Mouse (Mus musculus) neural tube, embryonic 12.5 days (tissue): ENCODE data around the gene Vars. TPM values are rescaled to one million over a fixed set of nuclear protein-coding genes. Genes with fewer than 3 reads are reported as not detected.
"Not testable (repeated sequence)": the region's sequence is repeated elsewhere in the genome, so short reads cannot be mapped to it uniquely, and the experiment has no call there.

ENCODE experiments used
- ATAC-seq: fragments of 200-750 bp; cut with Nextera tagmentation; 2 replicates; pipeline ENCODE4 v1.8.0; 2017; ENCODE audit warnings: low read depth, mild to moderate bottlenecking, moderate TSS enrichment, moderate library complexity; ENCODE audit not compliant: low FRiP score
- H3K27ac ChIP-seq: fragments of 300-500 bp; sonication (generic); 2 replicates; pipeline ENCODE4 v1.5.1; 2016
- H3K27me3 ChIP-seq: fragments of 300-500 bp; sonication (generic); replicated peaks from 2 replicates; pipeline ENCODE4 v1.6.1; 2016; ENCODE audit warnings: mild to moderate bottlenecking
- H3K36me3 ChIP-seq: fragments of 300-500 bp; sonication (generic); 2 replicates; pipeline ENCODE4 v1.6.1; 2016; ENCODE audit warnings: mild to moderate bottlenecking
- H3K4me1 ChIP-seq: fragments of 300-500 bp; sonication (generic); 2 replicates; pipeline ENCODE4 v1.6.1; 2016
- H3K4me2 ChIP-seq: fragments of 300-500 bp; sonication (generic); replicated peaks from 2 replicates; pipeline ENCODE4 v1.6.1; 2016; ENCODE audit warnings: mild to moderate bottlenecking
- H3K4me3 ChIP-seq: fragments of 300-500 bp; sonication (generic); 2 replicates; pipeline ENCODE4 v1.5.1; 2016
- H3K9ac ChIP-seq: fragments of 300-500 bp; sonication (generic); 2 replicates; pipeline ENCODE4 v1.6.1; 2016; ENCODE audit warnings: mild to moderate bottlenecking
- H3K9me3 ChIP-seq: fragments of 300-500 bp; sonication (generic); 2 replicates; pipeline ENCODE4 v1.6.1; 2016; ENCODE audit warnings: mild to moderate bottlenecking
- WGBS: fragments of 180-500 bp; shearing (Covaris S2); methylation state at CpG from one replicate; pipeline ENCODE4 v1.1.7; 2016; 5-methylcytosine and 5-hydroxymethylcytosine counted together
- polyA plus RNA-seq: library from polyadenylated mRNA; unstranded; fragments of >200 nt; fragmentation: Nextera tagmentation; extraction: Ambion mirVana; gene quantifications from 2 replicates; pipeline ENCODE4 v1.2.1, GENCODE M21; 2016

The Vars gene
- polyA plus RNA-seq, 1 experiment from 2014 or later, result 118 TPM

DNA sequence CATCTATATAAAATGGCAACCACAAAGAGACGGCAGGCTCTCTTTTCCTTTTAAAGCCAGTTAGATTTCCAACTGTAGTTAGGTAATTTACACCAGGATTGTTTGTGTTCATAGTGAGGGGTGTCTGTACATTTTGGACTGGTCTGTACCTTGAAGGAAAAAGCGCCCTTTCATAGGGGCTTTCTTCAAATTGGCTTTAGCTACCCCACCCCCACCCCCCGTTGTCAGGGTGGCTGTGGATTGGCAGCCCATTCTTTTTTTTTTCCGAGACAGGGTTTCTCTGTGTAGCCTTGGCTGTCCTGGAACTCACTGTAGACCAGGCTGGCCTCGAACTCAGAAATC lies 3.7 kb upstream of the Vars start:
- Histone ChIP-seq H3K36me3 (peaks cover 13% of the 10 kb centered on the region; the same call in 1 of the 2 replicates), H3K9me3 (no peaks in the 10 kb centered on the region), H3K4me3 (no peak overlapping the region), H3K27ac (no peak overlapping the region), H3K27me3 (no peaks in the 10 kb centered on the region), H3K4me2 (no peak overlapping the region), H3K4me1 (peaks cover 16% of the 10 kb centered on the region), H3K9ac (no peak overlapping the region)
- 81% methylated on average over 5 of the region's 5 CpGs for WGBS
- no peak for ATAC-seq

DNA sequence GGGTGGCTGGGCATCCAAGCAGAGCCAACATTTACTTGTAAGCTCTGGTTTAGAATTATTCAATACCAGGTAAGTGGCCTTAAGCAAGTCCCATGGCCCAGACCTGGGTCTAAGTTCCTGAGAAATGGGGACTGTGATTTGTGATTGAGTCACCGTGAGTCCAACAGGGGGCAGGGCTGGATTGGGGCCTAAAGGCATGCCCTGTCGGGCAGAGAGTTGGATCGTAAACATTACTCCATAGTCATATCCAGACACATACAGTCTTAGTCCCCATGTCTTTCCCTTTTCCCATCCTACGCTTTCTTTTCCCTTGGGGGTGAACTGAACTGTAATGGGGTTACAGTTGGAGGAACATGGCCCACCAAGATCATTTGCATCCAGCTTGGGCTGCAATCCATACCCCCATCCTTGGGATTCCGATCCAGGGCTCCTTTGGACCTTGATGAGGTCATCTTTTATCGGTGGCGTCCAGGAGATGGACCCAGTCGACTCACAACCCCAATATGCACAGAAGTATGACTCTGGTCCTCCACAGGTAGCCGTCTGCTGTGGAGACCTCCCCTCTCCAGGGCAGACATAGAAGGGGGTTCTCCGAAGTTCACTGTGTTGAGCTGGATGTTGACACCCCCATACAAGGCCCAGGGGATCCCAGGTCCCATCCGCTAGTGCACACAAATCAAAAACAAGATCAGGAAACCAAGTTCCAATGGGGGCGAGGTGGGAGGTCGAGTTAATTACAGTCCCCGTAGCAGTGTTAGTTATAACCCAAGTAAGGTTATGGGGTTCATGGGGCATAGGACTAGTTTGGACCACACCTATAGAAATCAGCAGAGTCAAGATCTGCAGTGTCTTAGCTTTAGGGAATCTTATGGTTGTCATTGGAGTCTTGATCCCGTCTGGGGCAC lies 2.0 kb upstream of the Vars start:
- peaks cover 13% of the 10 kb centered on the region; the same call in 1 of the 2 replicates for H3K36me3 ChIP-seq
- peak overlapping the region; percentile 97 for H3K4me2 ChIP-seq
- H3K27ac ChIP-seq, result no peak overlapping the region
- ATAC-seq, result no peak
- peaks cover 29% of the 10 kb centered on the region for H3K4me1 ChIP-seq
- no peak overlapping the region for H3K9ac ChIP-seq
- no peaks in the 10 kb centered on the region for H3K9me3 ChIP-seq
- WGBS, result 93% methylated on average over 15 of the region's 15 CpGs
- H3K4me3 ChIP-seq, result no peak overlapping the region
- no peaks in the 10 kb centered on the region for H3K27me3 ChIP-seq

DNA sequence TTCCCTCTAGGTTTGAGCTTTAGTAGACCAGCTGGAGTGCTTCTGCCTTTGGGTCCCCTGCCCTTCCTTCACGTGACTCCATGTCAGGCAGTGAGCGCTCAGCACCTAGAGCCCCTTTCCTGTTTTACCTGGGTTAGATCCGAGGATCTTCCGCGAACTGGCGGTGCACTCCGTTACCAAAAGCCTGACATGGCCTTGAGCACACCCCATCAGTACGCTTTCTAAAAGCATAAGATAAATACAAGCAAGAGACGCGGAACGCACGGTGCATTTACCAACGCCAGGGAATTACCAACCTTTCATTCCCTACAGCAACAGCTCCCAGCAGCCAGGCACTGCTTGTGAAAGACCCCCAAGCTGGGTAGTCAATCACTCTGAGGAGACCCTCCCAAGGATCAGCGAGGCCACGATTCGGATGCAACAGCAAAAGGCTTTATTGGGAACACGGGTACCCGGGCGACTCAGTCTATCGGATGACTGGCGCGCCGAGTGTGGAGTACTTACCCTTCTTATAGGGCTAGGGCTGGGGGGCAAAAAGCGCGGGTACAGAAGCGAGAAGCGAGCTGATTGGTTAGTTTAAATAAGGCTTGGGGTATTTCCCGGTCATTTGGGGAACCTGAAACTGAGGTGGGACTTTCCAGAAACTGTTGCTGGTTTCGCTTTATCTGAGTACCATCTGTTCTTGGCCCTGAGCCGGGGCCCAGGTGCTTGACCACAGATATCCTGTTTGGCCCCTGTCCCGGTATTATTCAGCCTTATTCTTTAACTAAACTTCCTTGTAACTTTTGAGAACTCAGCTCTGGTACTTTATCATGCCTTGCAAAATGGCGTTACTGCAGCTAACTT lies 693 bp upstream of the Vars start:
- ATAC-seq, H3K9me3 ChIP-seq, H3K27me3 ChIP-seq: not testable (repeated sequence)
- Histone ChIP-seq H3K36me3 (peaks cover 25% of the 10 kb centered on the region), H3K9ac (peak overlapping the region; percentile 96), H3K4me3 (peak overlapping the region; percentile 95), H3K27ac (peak overlapping the region; percentile 94; the same call in 1 of the 2 replicates), H3K4me1 (peaks cover 29% of the 10 kb centered on the region), H3K4me2 (peak overlapping the region; percentile 97)
- WGBS, result 26% methylated on average over 29 of the region's 32 CpGs

DNA sequence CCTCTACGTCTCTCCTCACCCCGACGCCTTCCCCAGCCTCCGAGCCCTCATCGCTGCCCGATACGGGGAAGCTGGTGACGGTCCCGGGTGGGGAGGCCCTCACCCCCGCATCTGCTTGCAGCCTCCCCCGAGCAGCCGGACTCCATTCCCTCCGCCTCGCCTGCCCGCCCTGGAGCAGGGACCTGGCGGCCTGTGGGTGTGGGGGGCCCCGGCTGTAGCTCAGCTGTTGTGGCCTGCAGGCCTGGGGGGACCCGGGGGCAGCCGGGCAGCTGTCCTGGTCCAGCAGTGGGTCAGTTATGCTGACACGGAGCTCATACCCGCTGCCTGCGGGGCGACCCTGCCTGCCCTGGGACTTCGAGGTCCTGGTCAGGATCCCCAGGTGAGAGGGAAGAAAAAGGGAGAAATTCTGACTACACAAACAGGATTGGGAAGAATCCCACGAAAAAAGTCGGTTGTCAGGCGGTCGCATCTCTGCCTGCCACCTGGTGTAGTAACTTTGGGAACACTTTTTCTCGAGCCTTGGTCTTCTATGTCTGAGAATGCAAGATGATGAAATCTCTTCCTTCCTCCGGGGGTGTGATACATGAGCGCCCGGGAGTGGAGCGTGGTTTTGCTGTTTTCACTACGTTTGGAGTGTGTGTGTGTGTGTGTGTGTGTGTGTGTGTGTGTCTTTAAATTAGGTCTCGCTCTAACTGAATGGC lies 815 bp downstream of the Vars start:
- 0 out of 2 replicates have a peak, but pooled peaks have one; percentile 13 for ATAC-seq
- Histone ChIP-seq H3K27ac (peak overlapping the region; percentile 94; the same call in 1 of the 2 replicates), H3K9ac (peak overlapping the region; percentile 96), H3K9me3 (no peaks in the 10 kb centered on the region), H3K27me3 (no peaks in the 10 kb centered on the region), H3K4me3 (peak overlapping the region; percentile 95), H3K36me3 (peaks cover 37% of the 10 kb centered on the region), H3K4me2 (peak overlapping the region; percentile 97), H3K4me1 (peaks cover 29% of the 10 kb centered on the region)
- WGBS, result under 1% methylated on average over 35 of the region's 35 CpGs

DNA sequence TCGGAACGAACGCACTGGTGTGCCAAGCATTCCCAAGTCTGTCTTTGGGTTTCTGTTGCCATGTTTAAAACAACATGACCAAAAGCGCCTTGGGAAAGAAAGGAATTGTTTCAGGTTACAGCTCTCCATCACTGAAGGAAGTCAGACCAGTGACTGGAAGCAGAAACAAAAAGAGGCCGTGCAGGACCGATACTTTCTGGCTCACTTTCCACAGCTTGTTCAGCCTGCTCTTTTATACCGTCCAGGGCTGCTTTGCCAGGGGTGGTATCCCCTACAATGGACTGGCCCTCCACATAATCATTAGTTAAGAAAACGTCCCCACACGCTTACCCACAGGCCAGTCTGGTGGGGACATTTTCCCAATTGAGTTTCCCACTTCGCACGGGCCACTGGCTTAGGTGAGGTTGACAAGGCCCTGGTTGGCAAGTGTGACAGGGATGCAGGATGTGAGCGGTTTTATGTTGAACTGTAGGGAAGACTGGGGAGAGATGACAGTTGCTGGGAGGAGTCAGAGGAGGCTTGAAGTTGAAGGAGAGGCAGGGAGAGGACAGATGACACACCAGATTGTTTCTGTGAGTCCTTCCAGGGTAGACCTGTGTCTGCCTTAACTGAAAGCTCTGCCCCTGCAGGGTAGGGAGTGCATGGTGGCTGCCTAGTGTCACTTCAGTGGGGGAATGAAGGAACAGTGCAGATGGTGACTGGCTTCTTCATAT lies 1.5 kb downstream of the Vars start:
- Histone ChIP-seq H3K4me3 (peak overlapping the region; percentile 95), H3K4me2 (peak overlapping the region; percentile 97), H3K36me3 (peaks cover 42% of the 10 kb centered on the region), H3K9me3 (no peaks in the 10 kb centered on the region), H3K4me1 (peaks cover 29% of the 10 kb centered on the region), H3K9ac (peak overlapping the region; percentile 96), H3K27ac (no peak overlapping the region), H3K27me3 (no peaks in the 10 kb centered on the region)
- ATAC-seq, result no peak
- 11% methylated on average over 12 of the region's 12 CpGs for WGBS

DNA sequence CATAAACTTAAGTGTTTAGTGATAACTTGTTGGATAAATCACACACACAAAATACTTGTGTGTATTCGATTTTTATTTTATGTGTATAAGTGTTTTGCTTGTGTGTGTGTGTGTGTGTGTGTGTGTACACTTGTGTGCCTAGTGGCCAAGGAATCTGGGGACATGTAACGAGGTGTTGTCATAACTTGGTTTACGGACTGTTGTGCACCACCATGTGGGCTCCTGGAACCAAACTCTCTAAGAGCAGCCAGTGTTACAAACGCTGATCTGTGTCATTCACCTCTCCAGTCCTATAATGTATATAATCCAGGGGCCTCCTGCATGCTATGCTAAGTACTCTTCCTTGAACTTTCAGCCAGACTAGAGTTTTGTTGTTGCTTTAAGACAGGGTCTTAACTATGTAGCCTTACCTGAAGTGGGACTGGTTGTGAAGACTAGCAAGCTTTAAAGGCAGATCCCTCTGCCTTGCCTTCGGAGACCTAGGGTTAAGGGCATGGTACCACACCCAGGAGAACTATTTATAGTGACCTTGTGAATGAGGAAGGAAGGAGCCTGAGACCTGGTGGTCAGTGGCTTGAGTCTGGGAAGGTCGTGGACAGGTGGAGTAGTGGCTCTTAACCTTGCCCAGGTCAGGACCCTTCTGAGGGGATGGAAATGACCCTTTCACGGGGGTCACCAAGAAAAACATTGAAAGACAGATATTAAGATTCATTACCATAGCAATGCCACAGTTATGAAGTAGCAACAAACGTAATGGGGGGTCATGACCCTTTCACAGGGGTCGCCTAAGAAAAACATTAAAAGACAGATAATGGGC lies 2.4 kb downstream of the Vars start:
- H3K4me3 ChIP-seq, result no peak overlapping the region
- no peaks in the 10 kb centered on the region for H3K27me3 ChIP-seq
- peaks cover 29% of the 10 kb centered on the region for H3K4me1 ChIP-seq
- WGBS, result 74% methylated on average over 9 of the region's 9 CpGs
- H3K27ac ChIP-seq, result no peak overlapping the region
- no peaks in the 10 kb centered on the region for H3K9me3 ChIP-seq
- peak overlapping the region; percentile 97 for H3K4me2 ChIP-seq
- H3K36me3 ChIP-seq, result peaks cover 45% of the 10 kb centered on the region
- H3K9ac ChIP-seq, result no peak overlapping the region; the same call in 1 of the 2 replicates
- no peak for ATAC-seq

DNA sequence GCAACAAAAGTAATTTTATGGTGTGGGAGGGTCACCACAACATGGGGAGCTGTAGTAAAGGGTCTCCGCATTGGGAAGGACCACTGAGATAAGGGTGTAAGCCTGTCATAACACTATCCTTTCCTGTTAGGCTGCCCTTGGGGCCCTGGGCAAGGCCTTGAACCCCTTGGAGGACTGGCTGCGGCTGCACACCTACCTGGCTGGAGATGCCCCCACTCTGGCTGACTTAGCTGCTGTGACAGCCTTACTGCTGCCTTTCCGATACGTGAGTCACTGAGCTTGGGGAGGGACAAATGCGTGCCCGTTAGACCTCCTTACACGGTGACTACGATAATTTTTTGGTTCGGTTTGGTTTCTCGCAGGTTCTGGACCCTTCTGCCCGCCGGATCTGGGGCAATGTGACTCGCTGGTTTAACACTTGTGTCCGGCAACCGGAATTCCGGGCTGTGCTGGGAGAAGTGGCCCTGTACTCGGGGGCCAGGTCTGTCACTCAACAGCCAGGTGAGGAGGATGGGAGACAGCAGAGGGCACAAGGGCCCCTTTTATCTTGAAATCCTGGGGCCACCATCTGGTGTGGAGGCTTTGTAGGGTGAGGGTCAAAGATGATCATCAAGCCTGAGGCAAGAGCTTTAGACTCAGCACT lies 3.4 kb downstream of the Vars start:
- no peak overlapping the region for H3K27ac ChIP-seq
- ATAC-seq, result no peak
- WGBS, result 97% methylated on average over 17 of the region's 17 CpGs

DNA sequence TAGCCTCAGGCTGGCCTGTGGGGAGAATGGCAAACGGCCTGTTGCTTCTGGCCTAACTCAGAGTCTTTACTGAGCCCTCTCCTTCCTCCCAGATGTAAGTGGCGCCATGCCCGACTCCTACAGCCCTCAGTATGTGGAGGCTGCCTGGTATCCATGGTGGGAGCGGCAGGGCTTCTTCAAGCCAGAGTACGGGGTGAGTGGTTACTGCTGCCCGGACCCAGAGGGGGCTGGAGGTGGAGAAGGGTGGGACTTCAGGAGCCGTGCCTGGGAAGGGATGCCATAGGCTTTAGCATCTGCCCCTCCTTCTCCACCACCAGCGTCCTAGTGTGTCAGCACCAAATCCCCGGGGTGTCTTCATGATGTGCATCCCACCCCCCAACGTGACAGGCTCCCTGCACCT lies 4.4 kb downstream of the Vars start:
- no peak overlapping the region for H3K4me3 ChIP-seq
- no peak overlapping the region for H3K9ac ChIP-seq
- H3K27ac ChIP-seq, result no peak overlapping the region
- peaks cover 59% of the 10 kb centered on the region for H3K36me3 ChIP-seq
- no peak for ATAC-seq
- no peak overlapping the region for H3K4me2 ChIP-seq
- no peaks in the 10 kb centered on the region for H3K9me3 ChIP-seq
- 91% methylated on average over 10 of the region's 10 CpGs for WGBS
- H3K4me1 ChIP-seq, result peaks cover 22% of the 10 kb centered on the region
- H3K27me3 ChIP-seq, result no peaks in the 10 kb centered on the region

More for the DNA sequence above, 3.4 kb downstream of the Vars start:
- Histone ChIP-seq H3K9me3 (no peaks in the 10 kb centered on the region), H3K36me3 (peaks cover 50% of the 10 kb centered on the region), H3K27me3 (no peaks in the 10 kb centered on the region), H3K4me1 (peaks cover 29% of the 10 kb centered on the region), H3K9ac (no peak overlapping the region), H3K4me2 (no peak overlapping the region), H3K4me3 (no peak overlapping the region)

DNA sequence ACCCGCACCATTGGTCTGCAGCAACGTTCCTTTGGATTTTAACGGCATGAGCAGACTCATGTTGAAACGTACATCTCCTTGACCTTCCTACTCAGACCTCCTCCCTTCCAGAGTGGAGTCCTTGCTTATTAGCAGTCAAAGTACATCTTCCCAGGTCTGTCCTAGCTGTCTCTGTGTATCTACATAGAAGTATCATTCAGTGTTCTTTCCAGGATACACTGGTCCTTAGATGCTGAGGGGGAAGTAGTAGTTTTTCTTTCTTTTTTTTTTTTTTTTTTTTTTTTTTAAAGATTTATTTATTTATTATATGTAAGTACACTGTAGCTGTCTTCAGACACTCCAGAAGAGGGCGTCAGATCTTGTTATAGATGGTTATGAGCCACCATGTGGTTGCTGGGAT lies 5.1 kb downstream of the Vars start:
- not testable (repeated sequence) for H3K27ac ChIP-seq, H3K4me3 ChIP-seq, H3K4me2 ChIP-seq, H3K9me3 ChIP-seq, H3K9ac ChIP-seq, ATAC-seq, H3K27me3 ChIP-seq
- peaks cover 67% of the 10 kb centered on the region for H3K36me3 ChIP-seq
- peaks cover 22% of the 10 kb centered on the region for H3K4me1 ChIP-seq
- 93% methylated on average over 4 of the region's 5 CpGs for WGBS

DNA sequence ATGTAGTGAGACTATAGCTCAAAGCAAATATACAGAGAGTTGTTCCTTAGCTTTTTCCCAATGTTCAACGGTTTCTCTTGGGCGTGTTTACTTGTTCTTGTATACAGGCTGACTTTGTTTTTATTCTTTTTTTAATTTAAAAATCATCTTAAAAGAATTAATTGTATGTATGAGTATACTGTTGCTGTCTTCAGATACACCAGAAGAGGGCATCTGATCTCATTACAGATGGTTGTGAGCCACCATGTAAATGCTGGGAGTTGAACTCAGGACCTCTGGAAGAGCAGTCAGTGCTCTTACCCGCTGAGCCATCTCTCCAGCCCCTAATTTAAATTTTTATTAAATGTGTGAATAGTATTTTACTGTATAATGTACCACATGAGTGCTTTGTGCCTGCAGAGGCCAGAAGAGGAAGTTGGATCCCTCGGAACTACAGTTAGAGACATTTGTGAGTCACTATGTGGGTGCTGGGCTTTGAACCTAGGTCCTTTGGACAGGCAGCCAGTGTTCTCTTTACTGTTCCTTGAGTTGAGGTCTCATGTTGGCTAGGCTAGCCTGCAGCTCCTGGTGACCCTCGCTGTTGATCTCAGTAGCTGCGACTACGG lies 6.7 kb downstream of the Vars start:
- H3K9ac ChIP-seq, result no peak overlapping the region
- peaks cover 83% of the 10 kb centered on the region for H3K36me3 ChIP-seq
- 95% methylated on average over 7 of the region's 7 CpGs for WGBS
- ATAC-seq, result no peak
- peaks cover 10% of the 10 kb centered on the region for H3K4me1 ChIP-seq
- H3K9me3 ChIP-seq, result no peaks in the 10 kb centered on the region
- H3K27ac ChIP-seq, result no peak overlapping the region
- no peak overlapping the region for H3K4me2 ChIP-seq
- H3K4me3 ChIP-seq, result no peak overlapping the region
- H3K27me3 ChIP-seq, result no peaks in the 10 kb centered on the region
